Mouse (Mus musculus) gonadal fat pad, adult 2 months (tissue): ENCODE data around the gene Zc3h7b. TPM values are rescaled to one million over a fixed set of nuclear protein-coding genes. Genes with fewer than 3 reads are reported as not detected.
"Not testable (repeated sequence)": the region's sequence is repeated elsewhere in the genome, so short reads cannot be mapped to it uniquely, and the experiment has no call there.

ENCODE experiments used
- DNase-seq: peaks from one replicate; pipeline ENCODE4 v3.0.0-alpha.2; 2012; ENCODE audit warnings: low read depth
- polyA plus RNA-seq: library from polyadenylated mRNA; depleted of rRNA; stranded (reverse); fragments of >200 nt; gene quantifications from 2 replicates; pipeline ENCODE4 v1.2.3, GENCODE M21; 2012

The Zc3h7b gene
- polyA plus RNA-seq, 1 experiment = 30.6 TPM

DNA sequence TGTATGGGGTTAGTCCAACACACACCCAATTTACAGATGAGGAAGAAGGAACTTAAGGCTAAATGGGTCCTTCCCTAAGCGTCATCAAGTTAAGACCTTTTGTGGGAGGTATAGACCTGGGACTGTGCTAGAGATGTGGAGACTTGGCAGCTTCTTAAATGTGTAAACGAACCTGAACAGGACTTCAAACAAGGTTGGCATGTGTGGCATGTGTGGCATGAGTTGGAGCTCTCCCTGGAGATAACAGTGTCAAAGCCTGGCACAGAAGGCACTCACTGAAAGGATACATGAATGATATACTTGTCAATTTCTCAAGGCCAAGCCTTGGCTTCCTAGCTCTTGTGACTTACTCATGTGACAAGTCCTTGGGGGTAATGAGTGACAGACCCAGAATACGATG lies 5.6 kb upstream of the Zc3h7b start:
- DNase-seq = no peak

DNA sequence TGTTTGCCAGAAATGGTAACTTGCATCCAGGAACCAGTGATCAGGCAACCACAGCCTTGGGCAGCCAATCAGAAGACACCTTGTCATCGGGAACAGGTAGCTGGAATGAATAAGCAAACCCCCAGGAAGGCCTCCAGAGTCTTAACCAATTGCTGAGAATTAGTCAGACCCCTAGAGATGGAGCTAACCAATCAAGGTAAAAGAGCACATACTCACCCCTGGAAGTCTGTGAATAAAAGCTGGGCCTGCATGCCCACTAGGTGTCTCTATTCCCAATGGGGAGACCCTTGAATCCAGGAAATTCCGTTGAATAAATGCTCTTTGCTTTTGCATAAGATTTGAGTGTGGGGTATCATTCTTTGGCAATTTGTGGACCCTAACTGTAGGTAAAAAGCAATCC lies 4.9 kb upstream of the Zc3h7b start:
- DNase-seq = no peak

DNA sequence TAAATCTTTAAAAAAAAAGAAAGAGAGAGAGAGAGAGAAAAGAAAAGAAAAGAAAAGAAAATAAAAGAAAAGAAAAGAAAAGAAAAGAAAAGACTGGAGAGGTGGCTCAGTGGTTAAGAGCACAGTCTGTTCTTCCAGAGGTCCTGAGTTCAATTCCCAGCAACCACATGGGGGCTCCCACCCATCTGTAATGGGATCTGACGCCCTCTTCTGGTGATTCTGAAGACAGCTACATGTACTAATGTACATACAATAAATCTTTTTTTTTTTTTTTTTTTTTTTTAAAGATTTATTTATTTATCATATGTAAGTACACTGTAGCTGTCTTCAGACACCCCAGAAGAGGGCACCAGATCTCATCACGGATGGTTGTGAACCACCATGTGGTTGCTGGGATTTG lies 2.5 kb upstream of the Zc3h7b start:
- DNase-seq = not testable (repeated sequence)

DNA sequence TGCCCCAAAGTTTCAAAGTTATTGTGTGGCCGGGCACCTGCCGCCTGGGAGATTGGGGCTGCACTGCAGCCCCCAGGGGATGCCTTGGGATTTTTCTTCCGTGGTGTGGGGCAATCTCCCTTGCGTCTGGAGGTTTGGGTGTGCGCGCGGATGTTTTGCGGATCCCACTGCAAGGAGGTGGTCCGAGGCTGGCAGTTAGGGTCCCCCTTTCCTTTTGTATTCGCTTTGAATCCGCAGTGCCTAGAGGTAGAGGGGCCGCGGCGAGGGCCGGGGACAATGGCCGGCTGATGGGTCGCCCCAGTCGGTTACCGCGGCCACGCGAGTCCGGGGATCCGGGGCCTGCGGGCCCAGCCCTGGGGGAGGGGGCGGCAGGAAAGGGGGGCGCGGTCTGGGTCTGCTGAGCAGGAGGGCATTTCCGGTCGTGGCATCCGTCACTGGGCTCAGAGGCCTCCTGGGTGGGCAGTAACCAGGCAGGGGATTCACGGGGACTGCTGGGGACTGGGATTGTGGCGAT lies 801 bp downstream of the Zc3h7b start:
- DNase-seq = no peak

DNA sequence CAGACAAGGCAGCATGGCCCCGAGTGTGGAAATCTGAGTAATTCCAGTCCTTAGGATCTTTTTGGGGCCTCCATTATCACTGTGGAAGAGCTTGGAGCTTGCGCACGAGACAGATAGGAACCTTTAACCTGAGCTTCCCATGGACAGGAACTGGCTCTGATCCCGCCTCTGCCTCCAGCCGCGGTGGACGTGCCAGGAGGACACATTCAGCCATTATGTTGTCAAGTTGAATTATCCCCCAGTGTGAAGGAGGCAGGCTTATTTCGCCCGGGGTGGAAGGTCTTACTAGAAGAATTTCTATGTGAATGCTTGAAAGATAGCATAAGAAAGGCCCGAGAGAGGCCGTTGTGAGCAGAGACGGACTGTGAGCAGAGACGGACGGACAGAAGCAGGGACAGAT lies 4.9 kb downstream of the Zc3h7b start:
- no peak for DNase-seq

DNA sequence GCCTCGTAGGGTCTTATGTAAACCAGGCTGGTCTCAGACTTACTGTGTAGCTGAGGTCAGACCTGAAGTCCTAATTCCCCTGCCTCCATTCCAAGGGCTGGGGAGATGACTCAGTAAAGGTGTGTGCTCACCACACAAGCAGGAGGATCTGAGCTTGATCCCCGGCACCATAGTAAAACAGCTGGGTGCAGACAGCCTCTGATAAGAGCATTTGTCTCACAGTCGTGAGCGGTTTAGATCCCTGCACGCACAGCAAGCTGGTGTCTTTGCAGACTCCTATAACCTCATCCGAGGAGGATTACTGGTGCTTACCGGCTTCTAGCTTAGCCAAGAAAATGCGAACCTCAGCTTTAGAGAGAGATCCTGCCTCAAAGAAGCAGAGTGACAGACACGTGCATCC lies 8.8 kb downstream of the Zc3h7b start:
- DNase-seq = no peak

DNA sequence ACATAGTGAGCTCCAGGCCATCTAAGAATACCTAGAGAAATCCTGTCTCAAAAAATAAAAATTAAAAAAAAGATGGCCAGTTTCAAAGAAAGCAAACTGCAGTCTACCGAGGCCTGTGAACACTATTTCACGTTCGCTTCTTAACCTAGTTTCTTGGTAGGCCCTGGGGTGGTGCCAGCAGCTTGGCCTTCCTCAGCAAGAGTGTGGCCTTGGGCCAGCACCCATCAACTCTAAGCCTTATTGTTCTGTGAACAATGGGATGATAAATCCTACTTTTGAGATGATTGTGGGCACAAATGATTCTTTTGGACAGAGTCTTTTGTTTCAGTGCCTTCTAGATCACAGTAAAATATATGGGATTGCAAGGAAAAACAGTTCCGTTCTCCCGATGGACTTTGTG lies 13.8 kb downstream of the Zc3h7b start:
- no peak for DNase-seq

DNA sequence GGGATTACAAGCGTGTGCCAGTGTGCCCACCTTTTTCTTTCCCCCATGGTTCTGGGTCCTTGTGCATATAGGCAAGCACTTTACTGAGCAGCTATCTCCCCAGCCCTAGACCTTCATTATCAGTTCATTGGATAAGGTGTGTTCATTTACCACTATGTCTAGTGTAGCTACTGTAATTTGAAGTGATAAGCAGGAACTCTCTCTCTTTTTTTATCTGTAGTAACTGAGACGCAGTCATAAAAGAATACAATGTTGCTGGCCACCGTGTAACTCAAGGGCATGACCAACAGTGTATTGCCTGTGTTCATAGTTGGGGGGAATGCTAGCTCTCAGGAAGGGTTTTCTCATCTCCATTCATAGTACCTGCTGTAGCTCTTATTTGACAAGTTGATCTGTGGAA lies 14.7 kb downstream of the Zc3h7b start:
- no peak for DNase-seq

DNA sequence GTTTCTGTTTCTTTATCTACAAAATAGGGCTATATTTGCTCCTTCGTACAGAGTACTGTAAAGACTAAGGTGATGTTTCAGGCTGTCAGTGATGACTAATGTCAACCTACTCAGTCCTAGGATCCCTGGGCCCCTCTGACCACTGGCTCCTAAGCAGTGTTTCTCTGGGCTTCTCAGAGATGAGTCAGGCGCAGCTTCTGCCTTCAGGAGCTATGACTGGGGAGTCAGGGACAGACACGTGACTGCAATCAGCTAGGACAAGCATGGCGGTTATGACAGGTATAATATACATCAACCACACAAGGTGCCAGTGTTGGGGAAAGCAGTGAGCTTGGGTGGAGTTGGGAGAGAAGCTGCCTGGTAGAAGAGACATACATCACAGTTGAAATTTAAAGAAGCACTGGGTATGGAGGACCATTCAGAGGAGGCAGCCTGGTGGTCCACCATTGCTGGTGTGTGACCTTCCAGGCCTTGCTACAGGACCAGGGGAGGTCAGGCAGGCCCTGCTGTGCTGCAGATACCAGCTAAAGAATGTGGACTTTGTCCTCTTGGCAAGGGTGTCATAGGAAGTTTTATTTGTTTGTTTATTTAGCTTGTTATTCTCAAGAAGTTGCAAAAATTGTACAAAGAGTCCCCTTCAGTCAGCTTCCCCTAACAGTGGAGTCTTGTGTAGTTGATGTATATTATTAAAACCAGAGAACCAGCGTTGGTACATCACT lies 15.7 kb downstream of the Zc3h7b start:
- no peak for DNase-seq

DNA sequence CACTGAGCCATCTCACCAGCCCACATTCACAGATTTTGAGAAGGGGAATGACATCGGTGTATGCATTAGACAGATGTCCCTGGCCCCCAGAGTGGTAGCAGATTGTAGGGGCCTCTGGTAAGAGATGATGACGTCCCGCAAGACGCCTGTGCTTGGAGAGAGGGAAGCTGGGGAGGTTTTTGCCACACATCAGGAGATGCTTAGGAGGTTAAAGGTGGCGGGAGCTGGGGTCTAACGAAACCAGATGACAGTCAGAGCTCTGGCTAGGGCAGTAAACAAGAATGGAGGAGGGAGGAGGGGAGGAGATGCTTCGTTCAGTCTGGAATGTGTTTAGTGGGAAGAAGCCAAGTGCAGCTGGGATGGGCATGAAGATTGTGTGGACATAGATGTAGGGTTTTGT lies 16.5 kb downstream of the Zc3h7b start:
- DNase-seq = no peak

DNA sequence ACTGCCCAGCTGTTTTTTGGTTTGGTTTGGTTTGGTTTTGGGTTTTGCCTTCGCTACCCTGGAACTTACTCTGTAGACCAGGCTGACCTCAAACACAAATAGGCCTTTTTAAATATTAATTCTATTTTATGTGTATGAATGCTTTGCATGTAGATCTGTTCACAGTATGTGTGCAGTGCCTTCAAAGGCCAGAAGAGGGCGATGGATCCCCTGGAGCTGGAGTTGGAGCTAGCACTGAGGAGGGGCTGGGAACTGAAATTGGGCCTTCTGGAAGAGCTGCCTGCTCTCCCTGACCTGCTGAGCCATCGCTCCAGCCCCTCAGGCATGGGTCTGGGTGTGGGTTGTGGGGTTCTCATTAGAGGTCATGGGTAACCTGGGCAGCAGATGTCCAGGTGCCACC lies 17.1 kb downstream of the Zc3h7b start:
- DNase-seq = no peak

DNA sequence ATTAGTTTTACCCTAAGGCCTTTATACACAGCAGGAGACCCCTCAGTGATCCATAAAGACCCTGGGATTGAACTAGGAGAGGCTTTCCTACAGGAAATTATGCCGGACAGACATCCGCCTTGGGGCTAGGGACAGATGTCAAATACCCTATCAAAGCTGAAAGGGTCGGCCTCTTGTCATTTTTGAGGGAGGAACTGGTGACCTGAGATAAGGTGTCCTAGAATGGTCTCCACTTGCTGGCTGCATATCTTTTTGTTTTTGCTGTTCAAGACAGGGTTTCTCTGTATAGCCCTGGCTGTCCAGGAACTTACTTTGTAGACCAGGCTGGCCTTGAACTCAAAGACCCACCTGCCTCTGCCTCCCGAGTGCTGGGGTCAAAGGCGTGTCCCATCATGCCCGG lies 19.7 kb downstream of the Zc3h7b start:
- DNase-seq = no peak

DNA sequence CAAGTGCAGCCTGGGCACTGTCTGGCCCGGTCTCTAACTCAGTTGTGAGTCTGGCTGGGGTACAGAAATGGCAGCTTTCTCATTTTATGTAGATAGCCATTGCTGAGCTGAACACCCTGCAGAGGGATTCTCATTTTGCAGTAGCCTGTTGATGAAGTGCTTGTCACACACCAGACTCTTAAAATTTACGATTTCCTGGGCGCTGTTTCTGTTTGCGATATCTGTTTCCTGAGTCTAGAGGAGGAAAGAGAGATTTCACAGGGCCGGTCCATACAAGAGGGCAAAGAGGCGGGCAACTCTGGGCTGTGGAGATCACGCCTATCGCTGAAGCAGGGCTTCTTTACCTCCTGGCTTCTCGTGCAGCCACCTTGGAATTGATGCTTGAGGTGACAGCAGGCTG lies 20.8 kb downstream of the Zc3h7b start:
- DNase-seq = no peak

DNA sequence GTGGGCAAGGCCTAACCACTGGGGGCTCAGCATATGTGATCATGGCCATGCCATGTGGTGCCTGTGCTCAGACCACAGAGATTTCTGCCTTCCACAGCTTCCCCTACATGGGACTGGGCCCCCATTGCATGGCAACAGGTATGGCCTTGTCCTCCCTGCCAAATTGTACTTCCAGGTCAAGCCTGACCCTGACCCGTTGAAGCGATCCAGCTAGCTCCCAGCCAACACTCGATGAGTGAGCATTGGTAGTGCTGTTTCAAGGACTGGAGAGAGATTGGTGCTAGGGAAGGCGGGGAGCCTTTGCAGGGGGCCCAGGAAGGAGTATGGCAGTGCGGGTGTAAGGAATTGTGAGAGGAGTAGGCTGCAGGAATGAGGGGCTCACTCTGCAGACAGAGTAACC lies 21.6 kb downstream of the Zc3h7b start:
- DNase-seq = no peak

DNA sequence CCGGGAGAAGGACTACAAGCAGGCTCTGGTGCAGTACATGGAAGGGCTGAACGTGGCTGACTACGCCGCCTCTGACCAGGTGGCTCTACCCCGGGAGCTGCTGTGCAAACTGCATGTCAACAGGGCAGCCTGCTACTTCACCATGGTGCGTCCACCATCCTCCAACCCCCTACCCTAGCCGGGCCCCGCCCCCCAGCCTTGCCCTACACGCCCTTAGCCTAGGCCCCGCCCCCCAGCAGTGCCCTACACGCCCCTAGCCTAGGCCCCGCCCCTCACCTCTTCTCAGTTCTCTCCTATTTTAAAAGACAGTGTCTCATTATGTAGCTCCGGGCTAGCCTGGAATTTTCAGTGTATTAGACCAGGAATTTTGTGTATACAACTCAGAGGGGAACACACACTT lies 24.2 kb downstream of the Zc3h7b start:
- no peak for DNase-seq

DNA sequence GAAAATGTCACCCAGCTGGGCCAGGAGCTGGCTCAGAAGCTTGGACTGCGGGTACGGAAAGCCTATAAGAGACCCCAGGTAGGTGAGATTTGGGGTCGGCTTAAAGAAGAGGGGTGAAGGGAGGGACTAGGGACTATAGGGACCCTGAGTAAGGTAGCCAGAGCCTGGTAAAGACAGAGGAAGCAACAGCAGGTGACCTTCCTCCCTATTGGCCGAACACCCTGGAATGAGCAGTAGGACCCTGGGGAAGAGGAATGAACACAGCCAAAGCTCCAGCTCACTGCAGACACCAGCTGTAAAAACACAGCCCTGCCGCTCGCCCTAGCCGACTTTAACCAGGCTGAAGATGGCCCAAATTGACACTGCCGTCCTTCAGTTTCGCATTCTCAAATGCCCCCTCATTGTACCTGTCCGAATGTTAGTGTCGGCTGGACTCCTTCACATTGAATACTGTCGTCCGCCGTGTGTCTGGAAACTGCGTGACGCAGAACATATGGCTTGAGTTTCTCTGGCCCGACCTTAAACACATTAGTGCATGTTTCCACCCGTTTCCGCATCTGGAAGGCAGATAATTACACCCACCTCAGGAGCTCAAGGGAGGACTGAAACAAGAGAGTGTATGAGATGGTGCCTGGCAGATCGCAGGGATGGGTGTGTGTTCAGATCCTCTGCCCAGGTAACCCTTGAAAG lies 27.7 kb downstream of the Zc3h7b start:
- DNase-seq = no peak

DNA sequence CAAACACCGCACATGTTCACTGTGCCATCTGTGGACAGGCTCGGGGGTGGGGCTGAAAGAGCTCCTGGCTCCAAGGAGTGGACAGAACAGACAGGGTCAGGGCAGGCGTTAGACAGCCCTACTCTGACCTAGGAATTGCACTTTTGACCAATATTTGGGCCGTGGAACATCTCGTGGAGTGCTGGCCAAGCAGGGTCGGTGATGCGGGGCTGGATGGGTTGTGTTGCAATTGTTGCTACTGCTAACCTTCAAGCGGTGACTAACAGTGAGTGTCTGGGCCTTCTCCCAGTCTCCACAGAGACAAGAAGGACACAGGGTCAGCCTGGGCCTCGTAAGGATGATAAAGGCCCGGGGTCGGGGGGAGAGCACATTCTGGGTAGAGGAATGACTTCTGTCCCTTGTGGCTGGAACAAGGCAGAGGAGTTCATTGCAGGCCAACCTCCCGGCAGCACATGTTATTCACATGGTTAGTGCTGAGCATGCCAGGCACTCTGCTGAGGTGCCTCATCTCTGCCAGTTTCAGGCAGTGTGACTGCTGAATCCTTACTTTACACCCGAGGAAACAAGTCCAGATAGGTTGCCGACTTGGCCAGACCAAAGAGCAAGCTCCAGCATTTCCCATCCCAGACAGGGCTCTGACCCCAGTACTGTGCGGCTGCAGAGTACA lies 29.8 kb downstream of the Zc3h7b start:
- DNase-seq = no peak

DNA sequence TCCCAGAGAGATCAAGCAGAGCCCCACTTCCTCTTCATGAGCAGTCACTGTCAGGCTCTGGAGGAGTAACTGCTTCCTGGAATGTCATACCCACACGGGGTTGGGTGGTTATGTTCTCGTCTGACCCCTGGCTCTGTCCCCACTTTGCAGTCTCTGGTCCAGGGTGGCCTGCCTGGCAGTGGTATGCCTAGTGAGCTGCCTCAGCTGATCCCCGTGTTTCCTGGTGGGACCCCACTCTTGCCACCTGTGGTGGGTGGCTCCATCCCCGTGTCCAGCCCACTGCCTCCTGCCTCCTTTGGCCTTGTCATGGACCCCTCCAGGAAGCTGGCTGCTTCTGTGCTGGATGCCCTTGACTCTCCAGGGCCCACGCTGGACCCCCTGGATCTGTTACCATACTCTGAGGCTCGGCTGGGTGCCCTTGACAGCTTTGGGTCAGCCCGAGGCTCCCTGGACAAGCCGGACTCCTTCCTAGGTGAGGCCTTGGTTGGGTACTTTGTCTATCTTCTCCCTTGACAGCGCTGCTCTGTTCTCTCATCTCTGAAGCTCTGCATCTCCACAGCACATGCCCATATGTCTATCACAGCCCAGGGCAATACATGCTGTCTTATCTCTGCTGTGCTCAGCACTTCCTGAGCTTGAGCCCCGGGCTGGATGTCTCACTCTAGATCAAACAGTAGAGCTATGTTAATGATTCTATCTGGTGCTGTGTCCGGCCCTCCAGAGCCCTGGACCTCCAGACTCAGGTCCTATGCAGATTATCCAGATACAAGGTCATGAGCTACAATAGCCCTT lies 32.0 kb downstream of the Zc3h7b start:
- DNase-seq = no peak

DNA sequence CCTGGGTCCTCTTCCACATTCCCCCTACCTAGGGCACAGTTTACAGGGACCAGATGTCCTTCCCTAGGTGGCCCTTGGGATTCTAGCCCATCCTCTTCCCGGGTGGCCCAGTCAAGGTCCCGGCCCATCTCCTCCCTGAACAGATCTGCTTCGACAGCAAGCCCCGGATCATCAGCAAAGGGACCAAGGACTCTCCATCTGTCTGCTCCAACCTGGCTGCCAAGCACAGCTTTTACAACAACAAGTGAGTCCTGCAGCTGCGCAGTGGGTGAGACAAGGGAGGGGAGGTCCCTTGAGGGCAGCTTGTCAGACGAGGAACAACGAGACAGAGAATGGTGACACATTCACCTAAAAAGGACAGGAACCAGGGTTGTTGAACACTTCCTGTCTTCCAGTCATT lies 37.0 kb downstream of the Zc3h7b start:
- no peak for DNase-seq

DNA sequence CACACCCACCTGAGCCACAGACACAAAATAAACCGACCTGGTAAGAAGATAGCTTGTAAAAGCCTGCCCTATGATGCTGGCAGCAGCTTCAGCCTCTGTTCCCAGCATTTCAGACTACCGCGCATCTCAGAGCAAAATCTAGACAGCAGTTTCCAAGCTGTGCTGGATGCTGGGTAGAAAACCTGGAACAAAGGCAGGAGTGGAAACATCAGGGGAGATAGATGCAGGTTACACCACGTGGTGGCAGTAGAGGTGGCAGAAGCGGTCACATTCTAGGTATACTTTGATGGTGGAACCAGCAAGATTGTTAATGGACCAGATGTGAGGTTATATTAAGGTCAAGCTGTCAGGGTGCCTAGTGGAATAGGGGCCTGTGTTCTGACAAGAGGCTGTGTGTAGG lies 39.9 kb downstream of the Zc3h7b start:
- no peak for DNase-seq

DNA sequence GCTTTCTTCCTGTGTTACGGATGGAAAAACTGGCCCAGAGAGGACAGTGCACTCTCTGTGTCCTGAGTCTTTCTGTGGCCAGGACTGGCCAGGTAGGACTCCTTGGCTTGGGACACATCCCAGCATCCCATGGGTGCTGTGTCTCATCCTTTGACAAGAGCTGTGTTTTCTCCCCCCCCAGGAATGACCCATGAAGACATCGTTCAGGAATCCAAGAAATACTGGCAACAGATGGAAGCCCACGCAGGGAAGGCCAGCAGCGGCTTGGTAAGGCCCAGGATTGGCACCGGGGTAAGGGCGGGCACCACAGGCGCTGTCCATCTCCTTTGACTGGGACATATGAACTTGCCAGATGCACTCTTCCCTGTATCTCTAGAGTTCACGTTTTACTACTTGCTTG lies 40.8 kb downstream of the Zc3h7b start:
- DNase-seq = no peak

DNA sequence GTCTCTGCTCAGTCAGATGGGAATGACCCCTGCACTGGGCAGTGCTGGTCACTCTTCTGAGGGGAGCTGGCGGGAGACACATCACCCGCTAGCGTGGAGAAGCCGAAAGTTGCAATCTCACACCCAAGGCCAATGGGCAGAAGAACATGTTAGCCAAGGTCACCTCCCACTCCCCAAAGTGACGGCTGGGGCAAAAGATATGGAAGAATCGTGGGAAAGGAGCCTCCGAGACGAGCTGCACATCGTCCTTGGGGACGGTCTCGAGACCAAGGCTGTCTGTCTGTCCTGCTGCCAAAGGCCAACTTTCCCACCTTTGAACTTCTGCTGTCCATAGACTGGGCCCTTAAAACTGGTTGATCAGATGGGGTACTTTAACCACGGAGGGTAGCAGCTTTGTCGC lies 42.7 kb downstream of the Zc3h7b start:
- DNase-seq = no peak
